Mouse (Mus musculus): ENCODE data around the gene Pdzrn3. TPM values are rescaled to one million over a fixed set of nuclear protein-coding genes. Genes with fewer than 3 reads are reported as not detected.

The Pdzrn3 gene
- polyA plus RNA-seq, 1 experiment from 2014 or later: 13.2 TPM

GRCm38 (mm10) chr6:101296280-101296679, 81.4 kb downstream of the Pdzrn3 start:
- Histone ChIP-seq H3K9me3 (no peaks in the 10 kb centered on the region), H3K4me3 (no peak overlapping the region), H3K27ac (no peak overlapping the region), H3K36me3 (no peaks in the 10 kb centered on the region), H3K27me3 (ENCODE audit: insufficient read depth, poor library complexity, severe bottlenecking) (no peaks in the 10 kb centered on the region), H3K4me1 (replicated peaks) (peaks cover 20% of the 10 kb centered on the region; the same call in 1 of the 2 replicates)
- 73% methylated on average over 8 of the region's 8 CpGs for WGBS
- no peak for DNase-seq (ENCODE audit: low spot score)

- no peak for DNase-seq (ENCODE audit: low spot score)
- no peak overlapping the region for H3K4me3 ChIP-seq
- H3K27ac ChIP-seq: peak overlapping the region; percentile 62; the same call in 1 of the 2 replicates
- H3K27me3 ChIP-seq (ENCODE audit: insufficient read depth, poor library complexity, severe bottlenecking): no peaks in the 10 kb centered on the region
- H3K4me1 ChIP-seq (replicated peaks): peaks cover 27% of the 10 kb centered on the region
- no peaks in the 10 kb centered on the region for H3K36me3 ChIP-seq
- 77% methylated on average over 12 of the region's 12 CpGs for WGBS
- no peaks in the 10 kb centered on the region for H3K9me3 ChIP-seq
Observed at GRCm38 (mm10) chr6:101293036-101293572, 84.6 kb downstream of the Pdzrn3 start.

- H3K27me3 ChIP-seq (ENCODE audit: insufficient read depth, poor library complexity, severe bottlenecking): no peaks in the 10 kb centered on the region
- peaks cover 27% of the 10 kb centered on the region for H3K4me1 ChIP-seq (replicated peaks)
Observed at GRCm38 (mm10) chr6:101291944-101292343, 85.8 kb downstream of the Pdzrn3 start.

GRCm38 (mm10) chr6:101290160-101290559, 87.5 kb downstream of the Pdzrn3 start:
- Histone ChIP-seq H3K4me1 (replicated peaks) (peaks cover 23% of the 10 kb centered on the region), H3K27me3 (ENCODE audit: insufficient read depth, poor library complexity, severe bottlenecking) (no peaks in the 10 kb centered on the region), H3K36me3 (no peaks in the 10 kb centered on the region), H3K4me3 (no peak overlapping the region), H3K9me3 (no peaks in the 10 kb centered on the region), H3K27ac (no peak overlapping the region)
- WGBS: 55% methylated on average over 2 of the region's 2 CpGs
- no peak for DNase-seq (ENCODE audit: low spot score)

More at GRCm38 (mm10) chr6:101291944-101292343, 85.8 kb downstream of the Pdzrn3 start:
- no peak for DNase-seq (ENCODE audit: low spot score)
- 71% methylated on average over 2 of the region's 2 CpGs for WGBS
- Histone ChIP-seq H3K36me3 (no peaks in the 10 kb centered on the region), H3K27ac (no peak overlapping the region), H3K9me3 (no peaks in the 10 kb centered on the region), H3K4me3 (no peak overlapping the region)

DNA sequence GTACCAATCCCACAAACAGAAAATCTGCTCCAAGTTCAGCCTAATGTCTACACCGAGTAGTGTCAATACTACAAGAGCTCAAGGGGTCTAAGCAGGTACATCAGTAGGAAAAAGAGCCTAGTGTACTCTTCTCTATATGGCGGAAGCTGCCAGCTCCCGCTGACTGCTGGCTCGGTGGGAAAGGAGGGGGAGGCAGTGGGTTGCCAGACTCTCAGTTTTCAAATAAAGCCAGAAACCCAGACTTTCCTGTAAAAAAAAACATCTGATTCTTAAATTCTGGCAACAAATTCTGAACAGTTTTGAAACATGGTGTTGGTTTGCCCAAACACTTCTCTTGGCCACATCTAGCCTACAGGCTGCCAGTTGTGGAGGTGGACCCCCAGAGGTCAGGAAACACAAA, 88.3 kb downstream of the Pdzrn3 start:
- H3K9me3 ChIP-seq: no peaks in the 10 kb centered on the region
- DNase-seq (ENCODE audit: low spot score): no peak
- H3K27ac ChIP-seq: no peak overlapping the region
- H3K36me3 ChIP-seq: no peaks in the 10 kb centered on the region
- peaks cover 30% of the 10 kb centered on the region for H3K4me1 ChIP-seq (replicated peaks)
- H3K27me3 ChIP-seq (ENCODE audit: insufficient read depth, poor library complexity, severe bottlenecking): no peaks in the 10 kb centered on the region
- no peak overlapping the region for H3K4me3 ChIP-seq
- 85% methylated on average over 4 of the region's 4 CpGs for WGBS

GRCm38 (mm10) chr6:101287566-101288173, 90.0 kb downstream of the Pdzrn3 start:
- peaks cover 29% of the 10 kb centered on the region for H3K4me1 ChIP-seq (replicated peaks)
- H3K4me3 ChIP-seq: no peak overlapping the region
- H3K27me3 ChIP-seq (ENCODE audit: insufficient read depth, poor library complexity, severe bottlenecking): no peaks in the 10 kb centered on the region
- no peak overlapping the region for H3K27ac ChIP-seq
- no peaks in the 10 kb centered on the region for H3K36me3 ChIP-seq
- WGBS: 83% methylated on average over 5 of the region's 5 CpGs
- H3K9me3 ChIP-seq: no peaks in the 10 kb centered on the region
- no peak for DNase-seq (ENCODE audit: low spot score)

DNA sequence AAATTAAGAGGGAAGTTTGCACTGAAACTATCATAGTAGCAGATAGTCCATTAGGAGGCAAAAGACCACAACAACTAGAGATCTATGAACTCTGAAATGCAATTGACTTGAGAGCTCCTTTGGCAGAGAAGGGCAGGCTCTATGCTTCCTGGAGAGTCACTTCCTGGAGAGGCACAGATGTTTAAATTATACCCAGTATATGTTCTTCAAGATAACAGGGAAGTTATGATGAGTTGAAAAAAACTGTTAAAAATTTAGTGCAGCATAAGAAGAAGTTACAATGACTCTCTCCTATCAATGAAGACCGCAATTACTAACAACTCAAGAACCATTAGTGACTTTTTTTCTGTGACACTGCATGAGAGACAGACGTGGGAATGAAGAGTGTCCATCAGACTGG, 90.6 kb downstream of the Pdzrn3 start:
- DNase-seq (ENCODE audit: low spot score): no peak
- no peak overlapping the region for H3K27ac ChIP-seq
- WGBS: 97% methylated on average over 2 of the region's 2 CpGs
- no peaks in the 10 kb centered on the region for H3K9me3 ChIP-seq
- H3K36me3 ChIP-seq: no peaks in the 10 kb centered on the region
- H3K27me3 ChIP-seq (ENCODE audit: insufficient read depth, poor library complexity, severe bottlenecking): no peaks in the 10 kb centered on the region
- H3K4me3 ChIP-seq: no peak overlapping the region
- H3K4me1 ChIP-seq (replicated peaks): peaks cover 34% of the 10 kb centered on the region

DNA sequence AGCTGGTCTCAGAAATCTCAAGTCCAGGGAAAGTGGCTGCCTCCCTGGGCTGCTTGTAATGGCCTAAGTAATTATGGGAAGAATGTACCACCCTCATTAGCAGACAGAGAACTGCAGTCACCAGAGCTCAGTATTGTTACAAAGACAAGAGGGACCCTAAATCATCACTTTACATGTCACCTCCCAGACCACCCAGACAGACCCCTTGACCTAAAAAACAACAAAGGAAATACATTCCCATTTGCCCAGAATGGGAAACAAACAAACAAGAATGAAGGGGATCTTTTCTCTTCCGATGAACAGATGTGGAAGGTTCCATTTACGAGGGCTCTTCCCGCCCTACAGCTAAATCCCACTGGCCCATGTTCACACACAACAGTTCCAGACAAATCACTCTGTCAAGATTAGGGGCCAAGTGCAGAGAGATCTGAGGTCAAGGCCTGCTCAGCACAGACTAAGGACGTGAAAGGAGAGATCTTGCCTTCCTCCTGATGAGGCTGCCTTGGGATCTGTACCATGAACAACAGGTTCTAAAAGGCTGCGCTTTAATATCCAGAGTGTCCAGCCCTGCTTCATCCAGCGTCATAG, 93.2 kb downstream of the Pdzrn3 start:
- H3K36me3 ChIP-seq: no peaks in the 10 kb centered on the region
- 53% methylated on average over 6 of the region's 6 CpGs for WGBS
- H3K27ac ChIP-seq: no peak overlapping the region; the same call in 1 of the 2 replicates
- H3K4me3 ChIP-seq: no peak overlapping the region
- H3K4me1 ChIP-seq (replicated peaks): peaks cover 50% of the 10 kb centered on the region
- no peak for DNase-seq (ENCODE audit: low spot score)
- no peaks in the 10 kb centered on the region for H3K9me3 ChIP-seq
- H3K27me3 ChIP-seq (ENCODE audit: insufficient read depth, poor library complexity, severe bottlenecking): no peaks in the 10 kb centered on the region

DNA sequence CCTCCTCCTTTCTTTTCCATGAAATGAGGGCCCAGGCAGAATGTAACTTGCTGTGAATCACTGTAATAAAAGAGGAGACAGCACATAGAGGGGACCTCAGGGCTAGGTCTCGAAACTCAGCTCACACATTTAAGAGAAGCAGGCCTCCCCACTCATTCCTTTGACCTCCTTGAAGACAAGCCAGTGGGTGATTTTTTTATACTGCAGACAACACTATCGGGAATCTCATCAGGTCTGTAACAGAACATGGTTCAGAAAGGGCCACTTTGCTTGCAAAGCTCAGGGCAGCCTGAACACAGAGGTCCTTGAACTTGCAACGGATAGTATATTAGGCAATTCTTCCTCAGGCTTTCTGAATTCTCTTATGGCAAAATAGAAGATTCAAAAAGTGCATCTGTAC, 93.8 kb downstream of the Pdzrn3 start:
- DNase-seq (ENCODE audit: low spot score): no peak
- H3K9me3 ChIP-seq: no peaks in the 10 kb centered on the region
- H3K27ac ChIP-seq: no peak overlapping the region; the same call in 1 of the 2 replicates
- 74% methylated on average over 3 of the region's 3 CpGs for WGBS
- H3K36me3 ChIP-seq: no peaks in the 10 kb centered on the region
- H3K4me1 ChIP-seq (replicated peaks): peaks cover 52% of the 10 kb centered on the region
- 0 out of 2 replicates have a peak, but pooled peaks cover under 1% of the 10 kb centered on the region for H3K27me3 ChIP-seq (ENCODE audit: insufficient read depth, poor library complexity, severe bottlenecking)
- no peak overlapping the region for H3K4me3 ChIP-seq

GRCm38 (mm10) chr6:101281644-101282043, 96.1 kb downstream of the Pdzrn3 start:
- Histone ChIP-seq H3K27ac (no peak overlapping the region), H3K4me1 (replicated peaks) (peaks cover 60% of the 10 kb centered on the region), H3K4me3 (no peak overlapping the region), H3K27me3 (ENCODE audit: insufficient read depth, poor library complexity, severe bottlenecking) (peaks cover 9% of the 10 kb centered on the region; the same call in 1 of the 2 replicates), H3K36me3 (no peaks in the 10 kb centered on the region), H3K9me3 (no peaks in the 10 kb centered on the region)
- no peak for DNase-seq (ENCODE audit: low spot score)
- 36% methylated on average over 3 of the region's 3 CpGs for WGBS

GRCm38 (mm10) chr6:101280811-101281218, 96.9 kb downstream of the Pdzrn3 start:
- DNase-seq (ENCODE audit: low spot score): no peak
- Histone ChIP-seq H3K27me3 (ENCODE audit: insufficient read depth, poor library complexity, severe bottlenecking) (peaks cover 9% of the 10 kb centered on the region; the same call in 1 of the 2 replicates), H3K36me3 (no peaks in the 10 kb centered on the region), H3K4me1 (replicated peaks) (peaks cover 60% of the 10 kb centered on the region), H3K4me3 (no peak overlapping the region), H3K27ac (peak overlapping the region; percentile 45; the same call in 1 of the 2 replicates), H3K9me3 (no peaks in the 10 kb centered on the region)
- 15% methylated on average over 9 of the region's 9 CpGs for WGBS

DNA sequence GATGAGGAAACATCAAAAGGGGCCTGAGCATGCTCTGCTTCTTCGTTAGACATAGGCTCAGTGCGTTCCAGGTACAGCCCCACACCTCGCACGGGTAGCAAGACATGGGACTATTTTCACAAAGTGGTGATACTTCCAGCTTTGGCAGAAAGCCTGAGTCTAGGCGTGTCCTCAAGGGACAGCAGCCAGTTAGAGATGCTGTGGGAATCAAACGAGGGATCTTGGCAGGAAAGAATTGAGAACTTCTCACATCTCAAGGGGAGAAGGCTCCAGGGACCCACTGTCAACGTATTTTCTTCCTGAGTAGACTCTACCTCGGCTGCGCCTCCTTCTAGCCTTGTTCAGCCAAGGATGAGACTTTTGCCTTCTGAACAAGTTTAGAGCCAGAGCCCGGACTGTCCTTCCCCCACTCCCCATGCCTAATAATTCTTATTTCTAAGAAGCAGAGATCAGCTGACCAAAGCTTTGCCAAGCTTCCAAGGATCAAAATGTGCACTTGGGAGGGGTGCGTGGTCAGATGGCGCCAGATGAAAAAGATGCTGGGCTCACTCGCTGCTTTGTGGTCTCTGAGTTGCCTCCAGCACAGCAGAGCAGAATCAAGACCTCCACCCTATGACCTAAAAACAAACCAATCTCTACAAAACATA, 99.3 kb downstream of the Pdzrn3 start:
- DNase-seq (ENCODE audit: low spot score): no peak
- Histone ChIP-seq H3K27ac (0 out of 2 replicates have a peak overlapping the region, but pooled peaks have one; percentile 29), H3K4me3 (no peak overlapping the region), H3K9me3 (no peaks in the 10 kb centered on the region), H3K36me3 (no peaks in the 10 kb centered on the region), H3K27me3 (ENCODE audit: insufficient read depth, poor library complexity, severe bottlenecking) (peaks cover 9% of the 10 kb centered on the region; the same call in 1 of the 2 replicates), H3K4me1 (replicated peaks) (peaks cover 44% of the 10 kb centered on the region)
- 75% methylated on average over 13 of the region's 13 CpGs for WGBS

DNA sequence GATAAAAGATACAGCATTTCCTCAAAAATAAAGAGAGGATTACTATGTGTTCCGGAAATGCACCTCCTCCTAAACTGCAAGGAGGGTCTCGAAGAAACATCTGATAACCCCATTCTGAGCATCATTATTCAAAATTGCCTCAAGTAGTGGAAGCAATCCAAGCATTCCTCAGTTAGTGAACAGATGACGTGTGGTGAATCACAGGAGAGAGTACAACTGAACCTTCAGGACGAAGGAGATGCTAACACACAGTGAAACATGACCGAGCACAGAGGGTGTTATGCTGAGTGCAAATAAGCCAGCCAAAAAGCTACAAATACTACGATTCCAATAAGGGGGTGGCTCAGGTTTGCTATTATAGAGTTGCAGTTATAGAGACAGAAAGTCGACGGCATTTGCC, 101.4 kb downstream of the Pdzrn3 start:
- 89% methylated on average over 8 of the region's 8 CpGs for WGBS
- no peak for DNase-seq (ENCODE audit: low spot score)

More for the DNA sequence above, 101.4 kb downstream of the Pdzrn3 start:
- H3K27me3 ChIP-seq (ENCODE audit: insufficient read depth, poor library complexity, severe bottlenecking): peaks cover 9% of the 10 kb centered on the region; the same call in 1 of the 2 replicates
- no peaks in the 10 kb centered on the region for H3K36me3 ChIP-seq
- H3K9me3 ChIP-seq: no peaks in the 10 kb centered on the region
- H3K4me1 ChIP-seq (replicated peaks): peaks cover 26% of the 10 kb centered on the region
- H3K27ac ChIP-seq: no peak overlapping the region
- no peak overlapping the region for H3K4me3 ChIP-seq
